Mouse (Mus musculus) urinary bladder, postnatal 10 days (tissue): ENCODE measurements around the gene Atxn7l1.
A peak's percentile ranks its signal among the peaks of the same experiment; 100 is the strongest.

Experiments used
- DNase-seq: peaks from one replicate; pipeline ENCODE4 v3.0.0; 2022; ENCODE audit warnings: low spot score

Atxn7l1 gene

DNA sequence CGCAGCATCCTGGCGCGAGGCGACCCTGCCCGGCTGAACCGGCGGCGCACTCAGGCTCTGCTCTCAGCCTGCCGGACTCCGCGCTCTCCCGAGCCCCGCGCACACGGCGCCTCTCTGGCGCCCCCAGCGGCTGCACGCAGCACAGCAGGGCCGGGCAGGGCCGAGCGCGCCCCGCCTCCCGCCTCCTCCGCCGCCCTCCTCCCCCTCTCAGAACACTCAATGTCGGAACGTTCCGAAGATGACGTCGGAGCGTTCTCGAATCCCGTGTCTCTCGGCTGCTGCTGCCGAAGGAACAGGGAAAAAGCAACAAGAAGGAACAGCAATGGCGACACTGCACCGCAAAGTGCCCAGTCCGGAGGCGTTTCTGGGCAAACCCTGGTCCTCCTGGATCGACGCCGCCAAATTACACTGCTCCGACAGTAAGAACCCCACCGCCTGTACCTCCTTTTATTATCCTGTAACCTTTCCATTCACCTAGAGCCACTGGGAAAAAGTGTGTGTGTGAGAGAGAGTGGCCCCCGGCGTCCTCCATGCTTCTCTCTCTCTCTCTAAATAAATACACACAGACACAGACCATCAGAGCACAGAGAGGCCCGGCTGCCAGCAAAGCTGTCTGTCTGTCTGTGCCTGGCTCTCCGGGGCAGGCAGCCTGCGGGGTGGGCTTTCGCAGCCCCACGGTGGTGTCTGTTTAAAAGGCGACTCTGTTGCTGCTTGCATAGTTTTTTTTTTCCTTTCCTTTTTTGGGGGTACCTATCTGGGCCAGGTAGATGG is at the start of gene Atxn7l1:
TSS of gene Atxn7l1 (plus strand) at position 197 of the 771 bp plus-strand sequence.
- DNase-seq, result peak; percentile 61

DNA sequence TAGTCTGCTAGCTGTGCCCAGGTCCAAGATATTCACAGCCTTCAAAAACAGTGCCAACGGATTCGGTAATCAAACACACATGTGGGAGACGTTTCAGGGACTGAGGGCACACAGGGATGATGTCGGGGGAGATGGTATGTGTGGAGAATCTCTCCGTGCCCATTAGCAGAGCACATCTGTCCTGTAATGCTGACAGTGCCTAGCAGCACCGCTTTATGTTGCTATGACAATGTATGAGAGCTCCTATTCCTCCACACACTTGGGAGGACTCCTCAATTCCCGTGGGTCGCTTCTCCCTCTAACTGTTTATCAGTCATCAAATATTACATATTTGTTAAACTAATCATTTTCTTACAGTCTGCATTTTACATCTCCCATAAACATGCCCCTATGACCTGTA is 45.9 kb upstream of the Atxn7l1 start:
- no peak for DNase-seq

DNA sequence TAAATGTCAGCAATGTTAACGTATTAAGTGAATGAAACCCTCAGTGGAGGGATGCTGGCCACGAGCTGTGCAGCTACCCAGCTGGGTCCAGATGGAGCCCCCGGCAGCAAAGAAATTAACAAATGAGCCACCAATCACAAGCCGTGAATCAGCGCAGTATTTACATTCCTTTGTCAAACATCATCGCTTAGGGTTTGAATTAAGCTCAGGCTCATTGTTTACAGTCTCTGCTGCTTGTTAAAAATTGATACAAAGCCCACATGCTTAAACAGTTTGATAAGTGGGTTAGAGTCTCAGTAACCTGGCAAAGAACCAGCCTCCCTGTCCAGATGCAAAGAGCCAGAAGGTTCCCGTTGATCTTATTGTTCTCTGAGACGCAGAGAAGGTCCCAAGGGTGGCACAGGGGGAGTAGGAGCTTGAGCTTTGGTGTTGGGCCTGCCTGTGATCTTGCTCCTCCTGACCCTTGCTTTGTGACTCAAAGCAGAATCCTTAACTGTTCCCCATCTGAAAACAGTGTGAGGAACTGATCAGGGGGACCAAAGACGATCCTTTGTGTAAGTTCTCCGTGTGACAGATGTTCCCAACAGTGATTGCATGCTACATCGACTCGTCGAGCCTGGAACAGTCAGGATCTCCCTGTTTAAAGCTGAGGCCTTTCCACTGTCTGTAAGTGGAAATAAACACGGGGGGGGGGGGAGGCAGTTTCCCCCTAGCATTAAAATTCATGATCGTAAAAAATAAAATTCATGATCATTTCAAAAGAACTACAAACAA is 45.0 kb upstream of the Atxn7l1 start:
- no peak for DNase-seq

DNA sequence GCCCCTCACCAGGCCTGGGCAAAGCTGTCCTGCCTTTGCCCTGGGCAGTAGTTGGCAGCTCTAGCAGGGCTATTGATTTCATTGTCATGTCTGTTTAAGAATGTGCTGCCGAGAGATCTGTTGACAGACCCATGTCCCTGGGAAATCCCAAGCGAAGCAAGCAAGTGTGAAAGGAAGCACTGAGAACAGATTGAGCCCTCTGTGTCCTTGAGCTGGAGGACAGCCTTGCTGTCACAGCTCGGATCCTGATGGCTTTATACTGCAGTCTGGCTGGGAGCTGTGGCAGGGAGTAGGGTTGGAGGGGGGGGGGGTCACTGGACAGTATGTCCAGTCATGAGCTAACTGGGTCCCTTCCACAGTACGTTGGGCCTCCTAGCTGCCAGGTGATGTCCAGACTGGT is 41.8 kb upstream of the Atxn7l1 start:
- no peak for DNase-seq

DNA sequence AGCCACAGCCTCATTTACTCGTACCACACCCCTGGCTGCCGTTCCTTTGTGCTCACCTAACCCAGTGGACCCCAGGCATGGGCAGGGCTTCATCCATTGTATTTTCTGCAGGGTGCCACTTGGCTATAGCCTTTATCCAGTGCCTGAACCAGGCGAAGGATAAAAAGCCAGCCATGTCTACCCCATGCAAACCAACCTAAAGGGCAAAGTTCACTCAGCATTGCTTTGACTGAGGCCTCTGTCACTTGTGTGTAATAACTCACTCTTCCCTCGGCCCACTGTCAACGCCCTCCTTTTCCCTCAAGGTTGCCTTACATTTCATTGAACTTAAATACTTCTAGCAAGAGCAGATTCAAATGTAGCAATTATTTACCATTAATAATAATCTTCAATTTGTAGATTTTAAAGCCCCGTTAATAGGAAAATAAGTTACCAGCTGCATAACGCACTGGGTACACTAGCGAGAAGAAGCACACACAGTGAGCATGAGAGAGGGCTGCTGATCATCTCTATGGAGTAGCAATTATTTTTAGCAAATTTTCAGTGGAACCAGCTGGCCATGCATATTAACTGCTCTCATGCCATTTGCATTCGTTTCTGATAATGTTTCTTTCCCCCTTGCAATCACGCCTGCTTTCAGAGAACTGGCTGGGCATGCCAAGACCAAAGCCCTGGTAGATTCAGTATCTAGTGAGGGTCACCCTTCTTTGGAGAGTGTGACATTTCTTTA is 40.9 kb upstream of the Atxn7l1 start:
- DNase-seq, result no peak

DNA sequence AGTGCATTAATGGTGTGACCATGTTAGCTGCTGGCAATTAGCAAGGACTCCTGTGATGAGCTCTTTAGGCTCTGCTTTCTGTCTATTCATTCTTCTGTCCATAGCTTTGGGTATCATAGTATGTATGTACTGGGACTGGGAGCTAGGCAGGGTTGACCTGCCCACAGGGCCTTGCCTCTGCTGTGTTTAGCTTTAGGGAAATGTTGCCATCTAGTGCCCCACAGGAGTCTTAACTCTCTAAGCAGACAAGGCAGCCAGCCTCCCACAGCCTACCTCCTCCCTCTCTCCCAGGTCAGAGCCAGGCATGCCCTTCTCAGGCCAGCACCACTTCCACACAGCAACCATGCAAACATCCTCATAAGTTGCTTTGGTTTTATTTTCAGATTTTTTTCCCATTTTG is 38.0 kb upstream of the Atxn7l1 start:
- DNase-seq, result no peak

DNA sequence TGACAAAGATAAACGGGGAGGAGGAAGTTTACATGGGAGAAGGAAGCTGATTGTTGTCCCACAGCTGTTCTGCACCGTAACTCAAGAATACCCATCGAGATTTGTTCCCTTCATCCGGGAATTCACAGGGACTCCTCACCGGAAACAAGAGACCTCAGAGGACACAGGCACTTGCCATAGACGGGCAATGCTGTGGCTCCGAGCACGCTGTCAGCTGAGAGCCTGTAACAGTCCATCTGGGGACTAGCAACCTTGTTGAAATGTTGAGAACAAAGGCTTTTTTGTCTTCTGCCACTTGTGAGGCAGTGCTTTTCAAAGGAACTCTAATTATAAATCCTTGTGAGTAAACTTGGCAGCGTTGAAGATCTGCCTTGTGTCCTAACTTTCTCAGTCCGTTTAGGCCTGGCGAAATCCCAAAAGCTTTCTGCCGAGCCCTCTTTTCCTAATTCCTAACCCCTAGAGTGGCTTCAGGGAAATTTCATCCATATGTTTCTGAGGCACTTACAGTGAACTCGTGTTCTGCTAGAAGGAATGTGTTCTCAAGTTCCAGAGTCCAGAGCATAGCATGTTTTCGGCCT is 36.5 kb upstream of the Atxn7l1 start:
- DNase-seq, result no peak

DNA sequence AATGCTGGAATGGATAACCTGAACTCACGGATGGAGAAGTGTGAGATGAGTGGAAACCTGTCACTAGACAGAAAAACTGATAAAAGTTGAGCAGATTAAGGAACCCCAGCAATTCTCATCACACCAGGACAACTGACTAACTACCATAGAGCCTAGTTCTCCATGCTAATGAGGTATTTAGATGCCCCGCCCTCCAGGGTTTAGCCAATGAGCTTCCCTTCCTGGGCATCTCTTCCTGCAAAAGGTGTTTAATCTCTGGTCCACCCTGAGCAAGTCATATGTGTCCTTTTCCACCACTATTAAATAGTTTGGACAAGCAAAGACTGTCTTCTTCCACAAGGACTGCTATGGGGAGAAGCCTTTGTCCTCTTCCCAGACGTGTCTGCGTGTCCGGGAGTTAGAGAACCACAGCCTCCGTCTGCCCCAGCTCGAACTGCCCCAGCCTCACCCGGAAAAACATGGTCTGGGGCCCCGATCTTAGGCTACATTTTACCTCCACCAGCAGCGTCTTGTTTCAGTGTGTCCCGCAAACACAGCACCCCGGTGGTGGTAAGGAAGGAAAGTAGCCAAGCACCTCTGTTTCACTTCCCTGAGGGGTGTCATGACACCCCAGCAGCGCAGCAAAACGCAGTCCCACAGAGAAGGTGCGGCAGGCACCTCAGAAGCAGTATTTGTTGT is 28.7 kb upstream of the Atxn7l1 start:
- no peak for DNase-seq

DNA sequence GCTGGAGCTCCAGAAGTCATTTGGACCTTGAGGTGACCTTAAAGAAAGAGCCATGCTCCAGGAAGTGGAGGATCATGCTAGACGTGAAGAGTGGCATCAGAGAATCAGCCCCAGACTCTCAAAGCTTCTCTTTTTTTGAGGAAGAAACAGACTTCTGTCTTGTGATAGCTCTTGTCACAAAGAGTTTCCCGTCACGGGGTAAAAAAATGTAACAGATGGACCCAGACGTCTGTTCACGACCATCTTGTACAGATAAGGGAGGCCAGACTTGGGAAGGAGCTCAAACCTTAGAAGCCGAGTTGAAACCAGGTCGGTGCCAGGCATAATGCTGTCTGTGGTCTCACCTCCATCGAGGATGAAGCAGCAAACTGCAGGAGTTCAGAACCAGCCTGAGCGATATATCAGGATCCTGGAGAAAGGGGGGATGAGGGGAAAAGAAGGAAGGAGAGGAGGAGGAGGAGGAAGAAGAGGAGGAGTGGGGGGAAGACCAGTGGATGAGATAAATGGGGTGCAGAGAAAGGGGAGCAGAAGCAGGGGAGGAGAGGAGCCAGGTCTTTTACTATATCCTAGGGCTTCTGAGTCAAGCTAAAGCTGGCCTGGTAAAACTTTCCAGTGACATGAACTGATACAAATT is 21.8 kb upstream of the Atxn7l1 start:
- no peak for DNase-seq

DNA sequence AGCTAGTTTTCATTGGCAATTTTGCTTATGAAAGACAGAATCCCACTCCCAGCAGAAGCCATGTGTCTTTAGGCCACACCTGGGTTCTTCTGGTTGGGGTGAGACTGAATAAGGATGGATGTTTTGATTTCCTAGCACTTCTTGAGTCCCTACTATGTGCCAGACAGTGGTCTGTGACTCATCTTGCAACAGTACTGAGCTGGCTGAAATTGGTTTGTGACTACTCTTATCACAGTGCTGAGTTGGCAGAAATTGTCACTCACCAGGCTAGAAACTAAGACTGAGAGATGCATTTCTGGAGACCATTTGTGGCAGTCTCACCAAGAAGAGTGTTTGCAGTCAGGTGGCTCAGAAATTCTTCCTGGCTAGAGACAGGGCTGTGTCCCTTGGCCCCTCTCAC is 21.2 kb upstream of the Atxn7l1 start:
- DNase-seq, result no peak

DNA sequence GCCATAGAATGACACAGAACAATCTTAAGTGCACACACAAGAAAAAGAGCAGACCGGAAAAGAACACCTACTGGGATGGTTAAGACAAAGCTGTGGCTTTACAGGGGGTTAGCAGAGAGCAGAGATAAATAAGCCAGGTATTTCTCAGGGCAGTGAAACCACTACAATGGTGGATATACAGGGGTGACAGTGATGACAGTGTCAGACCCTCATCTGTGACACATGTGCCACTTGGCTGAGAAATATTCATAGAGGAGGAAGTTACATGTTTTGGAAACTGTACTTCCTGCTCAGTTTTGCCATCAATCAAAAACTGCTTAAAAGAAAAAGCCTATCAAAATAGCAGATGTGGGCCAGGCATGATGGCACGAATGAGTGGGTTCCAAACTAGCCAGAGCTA is 19.4 kb upstream of the Atxn7l1 start:
- DNase-seq, result no peak

DNA sequence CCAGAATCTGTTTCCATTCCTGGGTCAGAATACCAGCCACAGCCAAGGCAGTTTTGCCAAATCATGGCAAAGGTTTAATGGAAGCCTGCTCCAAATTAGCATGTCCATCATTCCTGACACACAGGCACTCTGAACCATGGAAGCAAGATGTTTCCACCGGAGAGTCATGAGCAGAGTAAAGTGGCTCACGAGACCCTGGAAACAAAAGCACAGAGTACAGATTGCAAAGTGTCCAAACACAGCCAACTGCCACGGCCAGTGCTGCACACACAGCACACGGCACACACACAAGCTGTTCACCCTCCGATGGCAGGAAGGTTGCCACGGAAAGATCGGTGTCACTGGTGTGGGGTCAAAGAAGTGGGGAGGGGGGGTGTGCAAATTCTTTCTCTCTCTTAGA is 18.8 kb upstream of the Atxn7l1 start:
- DNase-seq, result no peak

DNA sequence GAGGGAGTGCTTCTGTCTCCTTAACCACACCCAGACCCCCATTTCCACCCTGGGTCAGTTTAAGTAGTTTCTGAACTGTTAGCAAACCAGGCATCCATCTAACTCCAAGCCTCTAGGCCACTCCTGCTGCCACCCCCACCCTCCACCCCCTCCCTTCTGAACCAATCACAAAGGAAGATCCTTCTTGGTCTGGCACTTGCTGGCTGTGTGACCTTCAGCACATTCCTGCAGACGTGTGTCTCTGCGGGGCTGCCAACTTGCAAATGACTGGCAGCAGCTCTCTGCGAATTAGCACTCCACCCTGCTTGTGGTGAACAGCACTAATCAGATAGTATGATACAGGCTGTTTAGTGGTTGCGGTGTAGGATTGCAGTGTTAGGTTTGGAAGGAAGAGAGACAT is 18.1 kb upstream of the Atxn7l1 start:
- DNase-seq, result no peak

DNA sequence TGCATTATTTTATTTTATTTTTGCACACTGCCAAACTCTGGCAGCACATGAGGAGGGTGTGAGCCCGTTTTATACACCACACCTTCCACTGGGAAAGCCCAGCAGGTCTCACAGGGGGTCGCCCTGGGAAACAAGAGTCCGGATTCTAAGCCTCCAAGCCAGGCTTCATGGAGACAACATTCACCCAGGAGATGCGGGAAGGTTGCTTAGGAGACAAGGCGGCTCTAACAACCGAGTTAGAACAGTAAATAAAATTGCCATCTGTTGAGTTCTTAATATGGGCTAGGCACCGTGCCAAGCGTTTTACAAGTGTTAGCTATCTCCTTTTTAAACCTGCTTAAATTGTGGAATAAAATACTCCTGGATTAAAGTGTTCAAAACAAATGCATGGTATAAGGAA is 17.1 kb upstream of the Atxn7l1 start:
- no peak for DNase-seq

DNA sequence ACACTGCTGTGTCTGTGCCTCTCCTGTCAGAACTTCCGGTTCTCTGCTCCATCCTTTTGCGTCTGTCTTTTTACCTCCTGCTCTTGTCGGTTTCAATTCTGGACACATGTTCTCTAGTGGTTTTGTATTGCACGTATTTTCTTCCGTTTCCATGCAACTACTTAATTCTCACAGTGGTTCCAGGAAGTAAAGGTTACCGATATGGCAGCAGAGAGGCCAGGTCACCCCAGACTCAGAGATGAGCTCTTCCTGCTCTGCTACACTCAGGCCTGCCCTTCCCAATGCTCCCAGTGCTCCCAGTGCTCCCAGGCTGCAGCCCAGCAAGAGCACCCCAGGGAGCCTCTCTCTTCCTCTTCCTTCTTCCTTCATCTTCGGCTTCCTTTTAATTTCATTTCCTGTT is 15.7 kb upstream of the Atxn7l1 start:
- no peak for DNase-seq

DNA sequence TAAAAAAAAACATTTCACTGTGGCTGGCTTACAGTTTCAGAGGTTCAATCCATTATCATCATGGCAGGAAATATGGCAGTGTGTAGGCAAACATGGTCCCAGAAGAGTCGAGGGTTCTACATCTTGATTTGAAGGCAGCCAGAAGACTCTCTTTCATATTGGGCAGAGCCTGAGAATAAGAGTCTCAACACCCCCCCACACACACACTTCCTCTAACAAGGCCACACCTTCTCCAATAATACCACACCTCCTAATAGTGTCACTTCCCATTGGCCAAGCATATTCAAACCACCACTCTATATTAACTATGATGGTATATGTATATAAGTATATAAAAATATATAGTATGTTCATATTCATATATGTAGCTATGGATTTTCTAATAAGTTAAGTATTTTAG is 9.6 kb upstream of the Atxn7l1 start:
- no peak for DNase-seq

DNA sequence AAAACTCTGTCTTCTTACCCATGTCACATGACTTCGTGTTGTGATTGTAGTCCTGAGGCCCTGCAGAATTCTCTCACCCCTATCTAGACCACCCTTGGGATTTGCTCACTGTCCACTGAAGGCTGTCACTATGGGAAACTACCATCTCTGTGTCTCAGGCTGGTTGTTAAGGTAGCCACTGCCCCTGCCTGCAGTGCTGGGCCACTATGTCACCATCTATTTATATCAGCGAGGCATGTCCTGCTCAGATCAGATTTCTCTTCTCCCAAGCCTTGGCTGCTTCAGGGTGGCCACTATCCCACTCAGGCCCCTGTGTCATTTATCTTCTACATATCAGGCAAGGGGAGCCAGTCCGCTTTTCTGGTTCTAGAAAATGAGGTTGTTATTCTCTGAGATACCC is 8.4 kb upstream of the Atxn7l1 start:
- no peak for DNase-seq

DNA sequence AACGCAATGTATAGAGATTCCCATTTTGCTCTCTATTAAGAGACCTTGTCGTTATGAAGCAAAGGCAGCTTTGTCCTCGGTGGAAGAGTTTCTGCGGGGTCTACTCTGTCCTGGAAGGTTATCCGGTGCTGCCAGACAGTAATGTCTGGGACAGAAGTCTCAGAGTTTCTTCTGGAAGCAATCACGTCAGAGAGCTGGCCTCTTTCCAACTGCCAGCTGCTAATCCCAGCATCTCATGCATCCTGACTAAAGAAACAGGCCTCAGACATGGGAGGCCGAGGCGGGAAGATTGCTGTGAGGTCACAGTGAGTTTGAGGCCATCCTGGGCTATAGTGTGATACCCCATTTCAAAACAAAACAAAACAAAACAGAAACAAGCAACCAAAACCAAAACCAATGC is 3.0 kb upstream of the Atxn7l1 start:
- no peak for DNase-seq

DNA sequence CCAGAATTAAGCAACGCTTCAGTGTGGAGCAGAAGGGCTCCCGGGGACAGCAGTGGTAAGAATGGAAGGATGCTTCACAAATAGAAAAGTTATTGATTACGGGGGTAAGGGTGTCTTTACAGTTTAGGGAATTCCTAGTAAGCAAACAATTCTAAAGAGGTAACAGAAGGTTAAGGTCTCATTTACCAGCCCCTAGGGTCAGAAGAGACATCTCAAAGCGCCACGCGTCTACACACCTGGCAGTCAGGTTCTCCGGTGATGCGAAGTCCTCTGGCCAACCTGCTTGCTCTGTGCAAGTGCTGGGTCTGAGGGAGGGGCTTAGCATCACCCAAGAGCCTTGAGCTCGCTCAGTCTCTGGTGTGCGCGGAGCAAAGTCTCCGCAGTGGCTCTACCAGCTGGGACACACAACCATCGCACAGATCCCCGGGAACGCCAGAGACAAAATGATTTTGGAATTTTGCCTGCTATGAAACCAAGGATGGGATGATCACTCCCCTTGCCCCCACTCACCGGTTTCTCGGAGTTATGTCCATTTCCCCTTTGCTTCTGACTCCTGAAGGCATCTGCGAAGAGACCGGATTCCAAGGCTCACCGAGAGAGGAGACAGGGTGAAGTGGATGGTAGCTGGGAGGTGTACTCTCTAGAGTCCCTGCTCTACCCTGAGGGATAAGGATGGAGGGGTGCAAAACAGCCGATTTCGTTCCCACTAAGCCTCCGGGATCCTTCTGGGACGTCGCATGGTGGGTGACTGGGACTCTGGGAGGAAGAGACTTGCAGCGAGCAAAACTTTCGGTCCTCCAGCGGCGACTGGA is 665 bp upstream of the Atxn7l1 start:
- DNase-seq, result no peak

DNA sequence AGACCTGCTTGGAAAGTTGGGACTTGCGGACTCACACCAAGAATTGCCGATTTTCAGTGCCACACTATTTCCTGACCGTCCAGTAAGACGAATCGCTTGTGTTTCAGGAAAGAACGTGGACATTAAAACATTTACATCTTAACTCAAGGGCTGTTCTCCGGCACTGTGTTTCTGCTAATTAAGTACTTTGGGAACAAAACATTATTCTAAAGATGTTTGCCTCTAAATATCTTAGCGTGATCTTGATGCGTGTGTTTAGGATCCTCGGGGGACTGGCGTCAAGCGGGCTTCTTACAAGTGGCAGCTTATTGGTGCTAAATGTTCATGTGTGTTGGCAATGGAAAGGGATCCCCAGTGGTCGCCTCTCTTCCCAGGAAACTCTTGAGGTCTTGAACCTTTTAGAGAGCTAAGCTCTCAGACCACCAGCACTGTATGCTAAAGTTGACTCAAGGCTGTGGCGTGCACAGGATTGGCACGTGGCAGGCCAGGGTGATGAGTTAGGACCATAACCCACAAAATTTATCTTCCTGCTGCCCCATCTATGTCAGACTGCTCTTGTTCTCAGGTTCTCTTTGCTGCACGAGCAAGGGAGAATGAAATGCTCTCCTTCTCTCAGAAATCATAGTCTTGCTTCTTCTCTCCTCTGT is 2.2 kb downstream of the Atxn7l1 start:
- DNase-seq, result no peak
